Mouse (Mus musculus) hindbrain, embryonic 11.5 days (tissue): ENCODE data around the gene Myo15b. TPM values are rescaled to one million over a fixed set of nuclear protein-coding genes. Genes with fewer than 3 reads are reported as not detected.

Source experiments
- ATAC-seq: fragments of 200-750 bp; cut with Nextera tagmentation; 2 replicates; pipeline ENCODE4 v1.8.0; 2017; ENCODE audit warnings: mild to moderate bottlenecking, moderate TSS enrichment, moderate library complexity; ENCODE audit not compliant: low FRiP score
- DNase-seq: peaks from one replicate; pipeline ENCODE4 v3.0.0-alpha.2; 2015; ENCODE audit warnings: low spot score
- H3K27ac ChIP-seq: fragments of 300-500 bp; sonication (generic); 2 replicates; pipeline ENCODE4 v1.5.1; 2014; ENCODE audit warnings: mild to moderate bottlenecking, low read depth, low read length
- H3K27me3 ChIP-seq: fragments of 300-500 bp; sonication (generic); 2 replicates; pipeline ENCODE4 v1.6.1; 2014; ENCODE audit warnings: mild to moderate bottlenecking, low read length, moderate library complexity, mixed read lengths; ENCODE audit not compliant: control insufficient read depth, insufficient read depth
- H3K36me3 ChIP-seq: fragments of 300-500 bp; sonication (generic); 2 replicates; pipeline ENCODE4 v1.6.1; 2014; ENCODE audit warnings: mild to moderate bottlenecking, low read length, moderate library complexity, mixed read lengths; ENCODE audit not compliant: control insufficient read depth, insufficient read depth
- H3K4me1 ChIP-seq: fragments of 300-500 bp; sonication (generic); replicated peaks from 2 replicates; pipeline ENCODE4 v1.6.1; 2014; ENCODE audit warnings: low read length, mixed read lengths; ENCODE audit not compliant: control insufficient read depth, insufficient read depth
- H3K4me2 ChIP-seq: fragments of 300-500 bp; sonication (generic); replicated peaks from 2 replicates; pipeline ENCODE4 v1.6.1; 2014; ENCODE audit warnings: mild to moderate bottlenecking, low read depth, low read length
- H3K4me3 ChIP-seq: fragments of 300-500 bp; sonication (generic); 2 replicates; pipeline ENCODE4 v1.5.1; 2014; ENCODE audit warnings: low read depth, low read length
- H3K9ac ChIP-seq: fragments of 300-500 bp; sonication (generic); 2 replicates; pipeline ENCODE4 v1.6.1; 2014; ENCODE audit warnings: low read depth, low read length
- H3K9me3 ChIP-seq: fragments of 300-500 bp; sonication (generic); 2 replicates; pipeline ENCODE4 v1.6.1; 2016; ENCODE audit warnings: low read length; ENCODE audit not compliant: control insufficient read depth
- WGBS: fragments of 180-500 bp; shearing (Covaris S2); extraction: QIAGEN DNeasy Blood & Tissue Kit; methylation state at CpG from one replicate; pipeline ENCODE4 v1.1.7; 2014; 5-methylcytosine and 5-hydroxymethylcytosine counted together
- polyA plus RNA-seq: library from polyadenylated mRNA; unstranded; fragments of >200 nt; fragmentation: Nextera tagmentation; extraction: Ambion mirVana; gene quantifications from 2 replicates; pipeline ENCODE4 v1.2.1, GENCODE M21; 2014

Gene Myo15b
- polyA plus RNA-seq, 1 experiment from 2014 or later, result 0.09 TPM

- ATAC-seq (peak; percentile 93), DNase-seq (peak; percentile 98)
- H3K4me3 ChIP-seq, result peak within 1 kb of the TSS; percentile 90
- WGBS, result under 1% methylated on average over 43 of the region's 44 CpGs
- peak within 1 kb of the TSS; percentile 54; the same call in 1 of the 2 replicates for H3K27ac ChIP-seq
- peak within 1 kb of the TSS; percentile 84 for H3K9ac ChIP-seq
- 0 out of 2 replicates have a peak, but pooled peaks cover 3% of the 10 kb centered on the region for H3K36me3 ChIP-seq
- no peaks in the 10 kb centered on the region for H3K27me3 ChIP-seq
- H3K4me1 ChIP-seq, result peaks cover 11% of the 10 kb centered on the region
- H3K4me2 ChIP-seq, result peak within 1 kb of the TSS; percentile 67
- H3K9me3 ChIP-seq, result no peaks in the 10 kb centered on the region
Measured at GRCm38 (mm10) chr11:115813507-115814296, 44.5 kb upstream of the Myo15b start, which contains the start of gene Caskin2. Gene Caskin2 (minus strand): TSS chr11:115813639.

DNA sequence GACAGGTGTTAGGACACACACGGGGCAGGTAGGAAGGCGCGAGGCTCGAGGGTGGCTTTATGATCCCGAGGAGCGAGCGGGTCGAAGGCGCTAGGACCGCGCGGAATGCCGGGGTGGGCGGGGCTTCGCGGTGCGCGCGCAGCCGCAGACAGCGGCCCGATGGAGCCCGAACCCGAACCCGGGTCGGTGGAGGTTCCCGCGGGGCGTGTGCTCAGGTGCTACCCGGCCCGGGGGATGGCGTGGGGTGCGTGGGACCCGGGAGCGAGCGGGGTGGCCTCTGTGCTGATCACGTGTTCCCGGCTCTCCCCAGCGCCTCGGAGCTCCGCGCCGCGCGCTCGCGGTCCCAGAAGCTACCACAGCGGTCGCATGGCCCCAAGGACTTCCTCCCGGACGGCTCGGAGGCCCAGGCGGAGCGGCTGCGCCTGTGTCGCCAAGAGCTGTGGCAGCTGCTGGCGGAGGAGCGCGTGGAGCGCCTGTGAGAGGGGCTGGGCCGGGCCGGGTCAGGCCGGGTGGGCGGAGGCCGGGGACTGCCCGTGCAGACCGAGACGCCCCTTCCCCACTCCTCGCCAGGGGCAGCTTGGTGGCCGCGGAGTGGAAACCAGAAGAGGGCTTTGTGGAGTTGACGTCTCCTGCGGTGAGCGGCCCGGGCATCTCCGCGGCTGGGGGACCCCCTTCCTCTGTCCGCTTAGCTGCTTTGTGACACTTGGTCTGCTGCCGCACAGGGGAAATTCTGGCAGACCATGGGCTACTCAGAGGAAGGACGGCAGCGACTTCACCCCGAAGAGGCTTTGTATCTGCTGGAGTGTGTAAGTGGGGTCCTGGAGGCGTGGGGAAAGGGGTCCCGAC, 43.4 kb upstream of the Myo15b start, which contains the start of gene Tsen54:
Gene Tsen54 (plus strand): TSS at position 120 of the 846 bp plus-strand sequence.
- Histone ChIP-seq H3K4me2 (peak within 1 kb of the TSS; percentile 67), H3K4me3 (peak within 1 kb of the TSS; percentile 90), H3K9ac (peak within 1 kb of the TSS; percentile 84), H3K27ac (peak within 1 kb of the TSS; percentile 56), H3K27me3 (no peaks in the 10 kb centered on the region), H3K9me3 (no peaks in the 10 kb centered on the region), H3K36me3 (0 out of 2 replicates have a peak, but pooled peaks cover 3% of the 10 kb centered on the region), H3K4me1 (peaks cover 11% of the 10 kb centered on the region)
- WGBS, result 2% methylated on average over 78 of the region's 84 CpGs
- DNase-seq (peak; percentile 92), ATAC-seq (peak; percentile 57)

GRCm38 (mm10) chr11:115817331-115817730, 40.9 kb upstream of the Myo15b start:
- DNase-seq, result no peak
- 88% methylated on average over 5 of the region's 5 CpGs for WGBS
- Histone ChIP-seq H3K4me1 (peaks cover 2% of the 10 kb centered on the region; the same call in 1 of the 2 replicates), H3K27me3 (0 out of 2 replicates have a peak, but pooled peaks cover 2% of the 10 kb centered on the region), H3K27ac (no peak overlapping the region), H3K4me2 (no peak overlapping the region), H3K9me3 (no peaks in the 10 kb centered on the region), H3K4me3 (no peak overlapping the region), H3K36me3 (no peaks in the 10 kb centered on the region), H3K9ac (no peak overlapping the region)
- no peak for ATAC-seq

DNA sequence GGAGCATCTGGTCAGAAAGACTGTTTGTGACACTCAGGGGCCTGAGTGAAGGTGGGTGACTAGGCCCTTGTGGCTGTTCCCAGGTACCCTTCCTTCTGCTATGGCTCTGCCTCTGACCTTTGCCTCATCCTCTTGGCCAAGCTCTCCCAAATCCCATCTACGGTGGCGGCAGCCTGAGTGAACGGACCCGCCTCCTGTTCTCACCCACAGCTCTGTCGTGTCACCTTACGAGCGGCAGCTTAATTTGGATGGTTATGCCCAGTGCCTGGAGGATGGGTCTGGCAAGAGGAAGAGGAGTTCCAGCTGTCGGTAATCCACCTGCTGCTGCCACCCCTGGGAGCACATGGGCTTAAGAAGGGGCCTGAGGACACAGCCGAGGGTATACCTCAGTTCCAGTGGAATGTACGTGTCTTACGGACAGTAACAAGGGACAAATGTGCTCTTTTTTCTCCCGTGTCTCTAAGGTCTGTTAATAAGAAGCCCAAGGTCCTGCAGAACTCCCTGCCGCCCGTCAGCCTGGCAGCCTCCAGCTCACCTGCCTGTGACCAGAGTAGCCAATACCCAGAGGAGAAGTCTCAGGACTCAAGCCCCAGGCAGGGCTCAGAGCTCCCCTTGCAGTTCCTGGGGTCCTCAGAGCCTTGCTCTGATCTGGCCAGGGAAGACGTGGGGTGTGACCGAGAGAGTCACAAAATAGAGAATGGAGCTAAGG, 38.1 kb upstream of the Myo15b start:
- H3K9ac ChIP-seq, result no peak overlapping the region
- WGBS, result 92% methylated on average over 16 of the region's 16 CpGs

GRCm38 (mm10) chr11:115821001-115821400, 37.2 kb upstream of the Myo15b start:
- 0 out of 2 replicates have a peak, but pooled peaks cover 8% of the 10 kb centered on the region for H3K4me1 ChIP-seq
- no peak overlapping the region for H3K9ac ChIP-seq
- H3K9me3 ChIP-seq, result no peaks in the 10 kb centered on the region
- WGBS, result 92% methylated on average over 4 of the region's 4 CpGs
- H3K27ac ChIP-seq, result no peak overlapping the region
- H3K4me3 ChIP-seq, result no peak overlapping the region
- ATAC-seq (no peak), DNase-seq (no peak)
- peaks cover 17% of the 10 kb centered on the region for H3K27me3 ChIP-seq
- no peak overlapping the region for H3K4me2 ChIP-seq
- no peaks in the 10 kb centered on the region for H3K36me3 ChIP-seq

More for the DNA sequence above, 38.1 kb upstream of the Myo15b start:
- no peaks in the 10 kb centered on the region for H3K9me3 ChIP-seq
- no peak overlapping the region for H3K4me3 ChIP-seq
- H3K4me1 ChIP-seq, result 0 out of 2 replicates have a peak, but pooled peaks cover 10% of the 10 kb centered on the region
- DNase-seq (no peak), ATAC-seq (no peak)
- peaks cover 14% of the 10 kb centered on the region for H3K27me3 ChIP-seq
- no peak overlapping the region for H3K4me2 ChIP-seq
- H3K27ac ChIP-seq, result no peak overlapping the region
- H3K36me3 ChIP-seq, result no peaks in the 10 kb centered on the region

- 0 out of 2 replicates have a peak, but pooled peaks cover 8% of the 10 kb centered on the region for H3K4me1 ChIP-seq
- peaks cover 17% of the 10 kb centered on the region for H3K27me3 ChIP-seq
- H3K27ac ChIP-seq, result no peak within 1 kb of the TSS
Measured at GRCm38 (mm10) chr11:115823774-115824740, 34.1 kb upstream of the Myo15b start, which contains the start of gene Llgl2. Gene Llgl2 (plus strand): TSS chr11:115824049.

GRCm38 (mm10) chr11:115824813-115825212, 33.4 kb upstream of the Myo15b start:
- DNase-seq (no peak), ATAC-seq (no peak)
- Histone ChIP-seq H3K4me1 (0 out of 2 replicates have a peak, but pooled peaks cover 8% of the 10 kb centered on the region), H3K27me3 (peaks cover 17% of the 10 kb centered on the region), H3K9me3 (no peaks in the 10 kb centered on the region), H3K4me2 (peak overlapping the region; percentile 97; the same call in 1 of the 2 replicates), H3K27ac (no peak overlapping the region), H3K4me3 (peak overlapping the region; percentile 67), H3K36me3 (no peaks in the 10 kb centered on the region), H3K9ac (no peak overlapping the region)
- WGBS, result 19% methylated on average over 11 of the region's 11 CpGs

More at GRCm38 (mm10) chr11:115823774-115824740, 34.1 kb upstream of the Myo15b start, which contains the start of gene Llgl2:
- ATAC-seq (peak; percentile 90), DNase-seq (peak; percentile 91)
- no peaks in the 10 kb centered on the region for H3K9me3 ChIP-seq
- H3K4me3 ChIP-seq, result peak within 1 kb of the TSS; percentile 67
- under 1% methylated on average over 87 of the region's 87 CpGs for WGBS
- H3K9ac ChIP-seq, result peak within 1 kb of the TSS; percentile 50; the same call in 1 of the 2 replicates
- H3K36me3 ChIP-seq, result no peaks in the 10 kb centered on the region
- peak within 1 kb of the TSS; percentile 97 for H3K4me2 ChIP-seq
